Mouse (Mus musculus): Measurements from ENCODE around the gene Prune1.
A peak's percentile ranks its signal among the peaks of the same experiment; 100 is the strongest.

GRCm38 (mm10) chr3:95282865-95283588 lies 1.2 kb upstream of the Prune1 start:
- TF ChIP-seq EP300 (optimal IDR thresholded peaks at IDR 0.05): no peak
- TF ChIP-seq CTCF (IDR thresholded peaks at IDR 0.05; ENCODE audit: low read depth): peak; percentile 57
